Mouse (Mus musculus) midbrain, embryonic 13.5 days (tissue): Measurements from ENCODE around the gene Tmem108. TPM values are rescaled to one million over a fixed set of nuclear protein-coding genes. Genes with fewer than 3 reads are reported as not detected.
A peak's percentile ranks its signal among the peaks of the same experiment; 100 is the strongest.

Experiments
- ATAC-seq: fragments of 200-750 bp; cut with Nextera tagmentation; 2 replicates; pipeline ENCODE4 v1.8.0; 2017; ENCODE audit warnings: mild to moderate bottlenecking, moderate TSS enrichment, moderate library complexity
- H3K27ac ChIP-seq: fragments of 300-500 bp; sonication (generic); 2 replicates; pipeline ENCODE4 v1.5.1; 2015; ENCODE audit warnings: inconsistent platforms, mild to moderate bottlenecking, moderate library complexity
- H3K27me3 ChIP-seq: fragments of 300-500 bp; sonication (generic); 2 replicates; pipeline ENCODE4 v1.6.1; 2015; ENCODE audit warnings: mild to moderate bottlenecking, inconsistent platforms
- H3K36me3 ChIP-seq: fragments of 300-500 bp; sonication (generic); 2 replicates; pipeline ENCODE4 v1.6.1; 2015; ENCODE audit warnings: mild to moderate bottlenecking, inconsistent platforms
- H3K4me1 ChIP-seq: fragments of 300-500 bp; sonication (generic); replicated peaks from 2 replicates; pipeline ENCODE4 v1.6.1; 2015; ENCODE audit warnings: inconsistent platforms
- H3K4me2 ChIP-seq: fragments of 300-500 bp; sonication (generic); replicated peaks from 2 replicates; pipeline ENCODE4 v1.6.1; 2015; ENCODE audit warnings: moderate library complexity, mild to moderate bottlenecking, inconsistent platforms
- H3K4me3 ChIP-seq: fragments of 300-500 bp; sonication (generic); replicated peaks from 2 replicates; pipeline ENCODE4 v1.5.1; 2015; ENCODE audit warnings: mild to moderate bottlenecking, inconsistent platforms
- H3K9ac ChIP-seq: fragments of 300-500 bp; sonication (generic); replicated peaks from 2 replicates; pipeline ENCODE4 v1.6.1; 2015; ENCODE audit warnings: mild to moderate bottlenecking, inconsistent platforms
- H3K9me3 ChIP-seq: fragments of 300-500 bp; sonication (generic); 2 replicates; pipeline ENCODE4 v1.6.1; 2016; ENCODE audit warnings: mild to moderate bottlenecking, inconsistent platforms
- WGBS: fragments of 180-500 bp; shearing (Covaris S2); methylation state at CpG from one replicate; pipeline ENCODE4 v1.1.7; 2015; 5-methylcytosine and 5-hydroxymethylcytosine counted together
- polyA plus RNA-seq: library from polyadenylated mRNA; unstranded; fragments of >200 nt; fragmentation: Nextera tagmentation; extraction: Ambion mirVana; gene quantifications from 2 replicates; pipeline ENCODE4 v1.2.1, GENCODE M21; 2015

Gene Tmem108
- polyA plus RNA-seq, 1 experiment from 2014 or later = 23.4 TPM

- Histone ChIP-seq H3K9me3 (no peaks in the 10 kb centered on the region; the same call in 1 of the 2 replicates), H3K4me1 (peaks cover 39% of the 10 kb centered on the region), H3K36me3 (no peaks in the 10 kb centered on the region), H3K4me3 (no peak overlapping the region), H3K27ac (no peak overlapping the region), H3K27me3 (peaks cover 71% of the 10 kb centered on the region), H3K4me2 (no peak overlapping the region), H3K9ac (no peak overlapping the region)
- no peak for ATAC-seq
- WGBS = 90% methylated on average over 15 of the region's 15 CpGs
Observed at GRCm38 (mm10) chr9:103557085-103557484, 204.6 kb downstream of the Tmem108 start.

GRCm38 (mm10) chr9:103555334-103555733, 206.3 kb downstream of the Tmem108 start:
- peaks cover 65% of the 10 kb centered on the region for H3K27me3 ChIP-seq
- peaks cover 52% of the 10 kb centered on the region for H3K4me1 ChIP-seq
- no peak for ATAC-seq
- 0 out of 2 replicates have a peak overlapping the region, but pooled peaks have one; percentile 37 for H3K27ac ChIP-seq
- H3K36me3 ChIP-seq = no peaks in the 10 kb centered on the region
- no peak overlapping the region for H3K4me2 ChIP-seq
- no peak overlapping the region for H3K9ac ChIP-seq
- H3K9me3 ChIP-seq = no peaks in the 10 kb centered on the region
- WGBS = 51% methylated on average over 6 of the region's 6 CpGs
- H3K4me3 ChIP-seq = no peak overlapping the region

- Histone ChIP-seq H3K27me3 (peaks cover 65% of the 10 kb centered on the region), H3K9ac (0 out of 2 replicates have a peak overlapping the region, but pooled peaks have one; percentile 7), H3K4me1 (peaks cover 63% of the 10 kb centered on the region), H3K4me3 (peak overlapping the region; percentile 0; the same call in 1 of the 2 replicates), H3K27ac (peak overlapping the region; percentile 69), H3K4me2 (peak overlapping the region; percentile 37), H3K36me3 (no peaks in the 10 kb centered on the region), H3K9me3 (no peaks in the 10 kb centered on the region)
- WGBS = 16% methylated on average over 21 of the region's 21 CpGs
- peak; percentile 67 for ATAC-seq
Observed at GRCm38 (mm10) chr9:103550661-103551248, 210.9 kb downstream of the Tmem108 start.

GRCm38 (mm10) chr9:103549178-103549577, 212.5 kb downstream of the Tmem108 start:
- Histone ChIP-seq H3K9me3 (no peaks in the 10 kb centered on the region), H3K27me3 (peaks cover 64% of the 10 kb centered on the region), H3K36me3 (no peaks in the 10 kb centered on the region), H3K4me2 (no peak overlapping the region), H3K9ac (no peak overlapping the region), H3K27ac (no peak overlapping the region), H3K4me1 (peaks cover 70% of the 10 kb centered on the region), H3K4me3 (no peak overlapping the region)
- 66% methylated on average over 3 of the region's 3 CpGs for WGBS
- ATAC-seq = no peak

- no peak overlapping the region for H3K4me3 ChIP-seq
- no peak overlapping the region for H3K4me2 ChIP-seq
- ATAC-seq = no peak
- peaks cover 62% of the 10 kb centered on the region for H3K27me3 ChIP-seq
- peaks cover 76% of the 10 kb centered on the region for H3K4me1 ChIP-seq
- 89% methylated on average over 3 of the region's 3 CpGs for WGBS
- no peaks in the 10 kb centered on the region for H3K36me3 ChIP-seq
- H3K27ac ChIP-seq = no peak overlapping the region
- H3K9me3 ChIP-seq = no peaks in the 10 kb centered on the region
- no peak overlapping the region for H3K9ac ChIP-seq
Observed at GRCm38 (mm10) chr9:103548606-103549005, 213.0 kb downstream of the Tmem108 start.

- ATAC-seq = peak; percentile 53
- Histone ChIP-seq H3K4me2 (peak overlapping the region; percentile 31), H3K27me3 (peaks cover 56% of the 10 kb centered on the region), H3K36me3 (no peaks in the 10 kb centered on the region), H3K9me3 (no peaks in the 10 kb centered on the region), H3K9ac (no peak overlapping the region; the same call in 1 of the 2 replicates), H3K4me1 (peaks cover 75% of the 10 kb centered on the region), H3K27ac (peak overlapping the region; percentile 81), H3K4me3 (no peak overlapping the region)
- 27% methylated on average over 22 of the region's 22 CpGs for WGBS
Observed at GRCm38 (mm10) chr9:103546695-103547645, 214.7 kb downstream of the Tmem108 start.

GRCm38 (mm10) chr9:103545729-103546128, 215.9 kb downstream of the Tmem108 start:
- WGBS = 89% methylated on average over 4 of the region's 4 CpGs

GRCm38 (mm10) chr9:103545271-103545670, 216.4 kb downstream of the Tmem108 start:
- Histone ChIP-seq H3K4me3 (no peak overlapping the region), H3K27ac (no peak overlapping the region), H3K4me2 (no peak overlapping the region), H3K27me3 (peaks cover 65% of the 10 kb centered on the region), H3K9ac (no peak overlapping the region), H3K9me3 (no peaks in the 10 kb centered on the region), H3K36me3 (no peaks in the 10 kb centered on the region), H3K4me1 (peaks cover 64% of the 10 kb centered on the region)
- no peak for ATAC-seq
- 57% methylated on average over 4 of the region's 4 CpGs for WGBS

More at GRCm38 (mm10) chr9:103545729-103546128, 215.9 kb downstream of the Tmem108 start:
- Histone ChIP-seq H3K4me2 (no peak overlapping the region), H3K27ac (no peak overlapping the region), H3K4me1 (peaks cover 64% of the 10 kb centered on the region), H3K27me3 (peaks cover 62% of the 10 kb centered on the region), H3K4me3 (no peak overlapping the region), H3K9ac (no peak overlapping the region), H3K9me3 (no peaks in the 10 kb centered on the region), H3K36me3 (no peaks in the 10 kb centered on the region)
- ATAC-seq = no peak

- Histone ChIP-seq H3K9me3 (no peaks in the 10 kb centered on the region), H3K36me3 (no peaks in the 10 kb centered on the region), H3K4me1 (peaks cover 70% of the 10 kb centered on the region), H3K4me3 (no peak overlapping the region), H3K27me3 (peaks cover 65% of the 10 kb centered on the region), H3K27ac (no peak overlapping the region), H3K4me2 (no peak overlapping the region), H3K9ac (no peak overlapping the region)
- no peak for ATAC-seq
- 70% methylated on average over 1 of the region's 1 CpGs for WGBS
Observed at GRCm38 (mm10) chr9:103544599-103544998, 217.0 kb downstream of the Tmem108 start.

GRCm38 (mm10) chr9:103540518-103540917, 221.1 kb downstream of the Tmem108 start:
- no peaks in the 10 kb centered on the region for H3K36me3 ChIP-seq
- ATAC-seq = no peak
- WGBS = 77% methylated on average over 8 of the region's 8 CpGs

GRCm38 (mm10) chr9:103538047-103538816, 223.4 kb downstream of the Tmem108 start:
- WGBS = 34% methylated on average over 8 of the region's 8 CpGs
- peak overlapping the region; percentile 73 for H3K27ac ChIP-seq
- no peaks in the 10 kb centered on the region for H3K9me3 ChIP-seq
- peaks cover 40% of the 10 kb centered on the region for H3K27me3 ChIP-seq
- no peaks in the 10 kb centered on the region for H3K36me3 ChIP-seq
- no peak overlapping the region for H3K4me3 ChIP-seq
- peak; percentile 91 for ATAC-seq
- H3K9ac ChIP-seq = 0 out of 2 replicates have a peak overlapping the region, but pooled peaks have one; percentile 26
- H3K4me1 ChIP-seq = peaks cover 59% of the 10 kb centered on the region
- H3K4me2 ChIP-seq = no peak overlapping the region

More at GRCm38 (mm10) chr9:103540518-103540917, 221.1 kb downstream of the Tmem108 start:
- Histone ChIP-seq H3K9me3 (no peaks in the 10 kb centered on the region), H3K27me3 (peaks cover 48% of the 10 kb centered on the region), H3K4me3 (no peak overlapping the region), H3K27ac (no peak overlapping the region), H3K4me2 (no peak overlapping the region), H3K9ac (no peak overlapping the region), H3K4me1 (peaks cover 67% of the 10 kb centered on the region)
